Mouse (Mus musculus) lung, adult 2 months (tissue): Measurements from ENCODE around the gene Pdk2.

Source experiments
- CTCF ChIP-seq: fragments of 200-500 bp; IDR thresholded peaks from 2 replicates; pipeline ENCODE4 v1.5.1; 2011; ENCODE audit warnings: mild to moderate bottlenecking, low read length, control low read depth; ENCODE audit not compliant: insufficient read depth
- POLR2A ChIP-seq: fragments of 200-500 bp; IDR thresholded peaks from 2 replicates; pipeline ENCODE4 v1.6.1; 2011; ENCODE audit warnings: low read depth, mild to moderate bottlenecking, control low read depth, low read length, borderline replicate concordance; ENCODE audit errors: extremely low read depth

DNA sequence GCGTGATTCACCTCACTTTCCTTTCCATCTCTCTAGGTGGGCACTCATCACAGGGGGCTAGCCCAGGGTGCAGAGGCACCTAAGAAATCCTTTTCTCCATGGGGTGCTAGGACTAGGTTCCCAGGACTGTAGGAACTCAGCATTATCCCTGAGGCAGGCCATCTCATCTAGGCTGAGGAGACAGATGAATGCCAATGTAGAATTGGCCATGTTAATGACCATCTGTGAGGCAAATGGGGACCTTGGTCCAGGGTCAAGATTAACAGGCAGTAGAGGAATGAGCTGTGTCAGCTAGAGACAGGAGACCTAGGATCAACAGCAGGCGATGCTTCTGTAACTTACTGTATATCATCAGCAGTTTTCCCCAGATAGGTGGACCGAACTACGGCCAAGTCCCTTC is 1.4 kb downstream of the Pdk2 start:
- TF ChIP-seq CTCF (no peak), POLR2A (no peak)
